In genomic region chr11:89937241-89937640, GRCm38 (mm10) we compare ENCODE assay signal across 19 mouse cellular contexts.
DNase-seq lines count a peak whose midpoint lies in the region; ATAC-seq and TF ChIP-seq lines count a peak whose summit lies in the region.
"Had no signal": no experiment of that assay in that cellular context is flagged by ENCODE, and none has a peak within 500 bp of the region (broad histone marks: within the 10 kb centered on the region; RNA-seq: fewer than 3 reads in every experiment).

No protein-coding gene starts in this region.

- H3K4me1 ChIP-seq in intestine, postnatal 0 days (replicated peaks; ENCODE audit: control insufficient read depth, insufficient read depth, low read length): no peaks in the 10 kb centered on the region
- H3K4me1 ChIP-seq in intestine, embryonic 16.5 days (ENCODE audit: control insufficient read depth, insufficient read depth, low read length): no peaks in the 10 kb centered on the region
- no peaks in the 10 kb centered on the region for H3K4me1 ChIP-seq in lung, adult 2 months (ENCODE audit: control insufficient read depth, insufficient read depth, low read length)
- H3K4me1 ChIP-seq: embryonic facial prominence, embryonic 15.5 days; liver, embryonic 13.5 days; stomach, embryonic 15.5 days had no signal

- H3K9me3 ChIP-seq in intestine, postnatal 0 days (ENCODE audit: control insufficient read depth): no peaks in the 10 kb centered on the region
- no peaks in the 10 kb centered on the region for H3K9me3 ChIP-seq in intestine, embryonic 16.5 days (ENCODE audit: control insufficient read depth, low read length)
- H3K9me3 ChIP-seq: embryonic facial prominence, embryonic 15.5 days; forebrain, embryonic 12.5 days; liver, embryonic 13.5 days; stomach, embryonic 15.5 days had no signal

- 23% methylated on average over 7 of the region's 7 CpGs for WGBS in intestine, postnatal 0 days
- 25% methylated on average over 7 of the region's 7 CpGs for WGBS in intestine, embryonic 16.5 days
- WGBS in lung, adult 2 months: 27% methylated on average over 7 of the region's 7 CpGs

- no peak overlapping the region for H3K9ac ChIP-seq in intestine, postnatal 0 days (ENCODE audit: low read depth, low read length)
- H3K9ac ChIP-seq in intestine, embryonic 16.5 days (ENCODE audit: low read depth, low read length): no peak overlapping the region
- H3K9ac ChIP-seq: embryonic facial prominence, embryonic 15.5 days; forebrain, embryonic 12.5 days; liver, embryonic 13.5 days; stomach, embryonic 15.5 days had no signal

- H3K4me2 ChIP-seq in intestine, postnatal 0 days (replicated peaks; ENCODE audit: low read depth): no peak overlapping the region
- no peak overlapping the region for H3K4me2 ChIP-seq in intestine, embryonic 16.5 days (ENCODE audit: low read depth, low read length)
- H3K4me2 ChIP-seq: embryonic facial prominence, embryonic 15.5 days; forebrain, embryonic 12.5 days; liver, embryonic 13.5 days; stomach, embryonic 15.5 days had no signal

- no peak for ATAC-seq in intestine, postnatal 0 days
- ATAC-seq in intestine, embryonic 16.5 days: no peak
- peak; percentile 47; the same call in 1 of the 2 replicates for ATAC-seq in megakaryocyte, adult 5-6 weeks (ENCODE audit: poor library complexity, severe bottlenecking)
- ATAC-seq: hindbrain, embryonic 16.5 days had no signal

- H3K36me3 ChIP-seq in intestine, postnatal 0 days (ENCODE audit: control insufficient read depth, insufficient read depth): no peaks in the 10 kb centered on the region
- no peaks in the 10 kb centered on the region for H3K36me3 ChIP-seq in intestine, embryonic 16.5 days (ENCODE audit: control insufficient read depth, insufficient read depth, low read length)
- H3K36me3 ChIP-seq: embryonic facial prominence, embryonic 15.5 days; forebrain, embryonic 12.5 days; liver, embryonic 13.5 days; stomach, embryonic 15.5 days had no signal

- peak; percentile 40 for TF ChIP-seq CTCF in intestine, postnatal 0 days (IDR thresholded peaks at IDR 0.05; ENCODE audit: low read depth)
- peak; percentile 28; the same call in 1 of the 2 replicates for TF ChIP-seq CTCF in lung, adult 2 months (IDR thresholded peaks at IDR 0.05; ENCODE audit: insufficient read depth, low read length)

- H3K4me3 ChIP-seq in intestine, postnatal 0 days (ENCODE audit: low read depth, low read length): no peak overlapping the region
- H3K4me3 ChIP-seq in intestine, embryonic 16.5 days (ENCODE audit: low read length): no peak overlapping the region
- no peak overlapping the region for H3K4me3 ChIP-seq in lung, adult 2 months (replicated peaks; ENCODE audit: extremely low read depth, low read depth, low read length)
- H3K4me3 ChIP-seq: embryonic facial prominence, embryonic 15.5 days; forebrain, embryonic 12.5 days; liver, embryonic 13.5 days; myocyte; stomach, embryonic 15.5 days had no signal

- no peak for DNase-seq in lung, adult 2 months
- no peak for DNase-seq in lung, adult 18-20 months
- DNase-seq in NIH3T3 (ENCODE audit: low read depth): peak; percentile 49
- no peak for DNase-seq in urinary bladder, postnatal 10 days (ENCODE audit: low spot score)
- DNase-seq in spleen, adult 12 weeks (ENCODE audit: low spot score): no peak
- DNase-seq: adrenal gland, postnatal 25 days; cerebellum, postnatal 36 days; heart, adult 18-20 months; heart, postnatal 10 days; liver, embryonic 13.5 days; thymus, postnatal 25 days had no signal

- no peak overlapping the region for H3K27ac ChIP-seq in intestine, postnatal 0 days (ENCODE audit: low read depth, low read length)
- H3K27ac ChIP-seq in intestine, embryonic 16.5 days (ENCODE audit: low read length): no peak overlapping the region
- H3K27ac ChIP-seq: embryonic facial prominence, embryonic 15.5 days; forebrain, embryonic 12.5 days; liver, embryonic 13.5 days; stomach, embryonic 15.5 days had no signal

- H3K27me3 ChIP-seq in intestine, postnatal 0 days (replicated peaks; ENCODE audit: control insufficient read depth, insufficient read depth, low read length): no peaks in the 10 kb centered on the region
- no peaks in the 10 kb centered on the region for H3K27me3 ChIP-seq in intestine, embryonic 16.5 days (replicated peaks; ENCODE audit: control insufficient read depth, insufficient read depth, low read length)
- H3K27me3 ChIP-seq: embryonic facial prominence, embryonic 15.5 days; liver, embryonic 13.5 days; stomach, embryonic 15.5 days had no signal

- TF ChIP-seq POLR2A in lung, adult 2 months (IDR thresholded peaks at IDR 0.05; ENCODE audit: borderline replicate concordance, extremely low read depth, low read depth, low read length): no peak
